Mouse (Mus musculus): Measurements from ENCODE around the gene Plekha5. TPM values are rescaled to one million over a fixed set of nuclear protein-coding genes. Genes with fewer than 3 reads are reported as not detected.
"Not testable (repeated sequence)": the region's sequence is repeated elsewhere in the genome, so short reads cannot be mapped to it uniquely, and the experiment has no call there.

Gene Plekha5
- polyA plus RNA-seq, 1 experiment from 2014 or later: 28.6 TPM

DNA sequence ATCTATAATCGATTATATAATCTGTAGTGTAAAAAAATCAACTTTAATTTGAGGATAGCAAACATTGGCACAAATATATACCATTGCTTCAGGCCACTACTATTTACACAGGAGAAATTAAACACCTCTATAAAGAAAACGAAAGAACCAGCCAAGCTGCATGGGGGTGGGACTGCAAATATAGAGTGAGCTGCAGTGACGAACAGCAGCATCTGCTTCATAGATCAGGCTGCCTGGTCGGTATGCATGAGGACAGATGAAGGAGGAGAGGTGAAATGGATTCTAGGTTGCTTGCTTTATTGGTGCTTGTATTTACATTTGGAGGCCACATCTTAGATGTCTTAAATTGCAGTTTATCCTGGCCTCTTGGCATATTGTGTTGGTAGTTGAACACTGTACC, 66.4 kb downstream of the Plekha5 start:
- Histone ChIP-seq H3K36me3 (ENCODE audit: control insufficient read depth, insufficient read depth, low read length) (no peaks in the 10 kb centered on the region), H3K4me3 (ENCODE audit: low read depth, low read length) (no peak overlapping the region), H3K27me3 (replicated peaks; ENCODE audit: control insufficient read depth, insufficient read depth, low read length) (no peaks in the 10 kb centered on the region), H3K4me2 (no peak overlapping the region), H3K9ac (ENCODE audit: low read depth, low read length) (no peak overlapping the region), H3K27ac (ENCODE audit: low read depth, low read length) (no peak overlapping the region), H3K9me3 (ENCODE audit: control insufficient read depth, low read length) (no peaks in the 10 kb centered on the region), H3K4me1 (replicated peaks; ENCODE audit: control insufficient read depth, insufficient read depth, low read length) (peaks cover 2% of the 10 kb centered on the region; the same call in 1 of the 2 replicates)
- WGBS: 71% methylated on average over 4 of the region's 4 CpGs
- DNase-seq (ENCODE audit: low spot score): no peak
- ATAC-seq (replicated peaks; ENCODE audit: low FRiP score): no peak

DNA sequence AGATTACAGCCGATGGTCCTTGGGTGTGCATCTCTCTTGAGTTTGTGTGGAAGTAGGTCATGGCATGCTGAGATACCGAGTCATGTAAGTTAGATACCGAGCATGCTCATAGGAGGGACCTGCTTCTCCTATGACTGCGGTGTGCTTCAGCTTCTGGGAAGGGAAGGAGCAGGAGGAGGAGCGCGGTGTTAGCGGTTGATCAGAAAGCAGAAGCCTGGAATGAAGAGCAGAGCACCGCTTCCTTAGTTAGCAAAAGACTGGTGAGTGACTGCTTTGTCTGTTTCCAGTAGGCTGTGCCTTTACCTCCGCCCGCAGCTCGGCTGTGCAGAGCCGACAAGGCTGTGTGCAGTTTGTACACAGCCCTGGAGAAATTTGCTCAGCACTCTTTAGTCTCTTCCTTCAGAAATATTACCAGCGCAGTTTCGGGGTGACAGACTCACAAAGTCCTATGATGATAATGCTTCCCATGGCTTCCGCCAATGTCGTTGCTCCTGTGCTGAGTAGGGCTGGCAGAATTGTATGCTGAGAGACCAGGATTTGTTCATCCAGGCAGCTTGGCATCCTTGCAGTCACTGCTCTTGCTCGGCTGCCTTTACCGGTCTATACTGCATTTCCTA, 67.2 kb downstream of the Plekha5 start:
- H3K4me3 ChIP-seq (ENCODE audit: low read depth, low read length): no peak overlapping the region

DNA sequence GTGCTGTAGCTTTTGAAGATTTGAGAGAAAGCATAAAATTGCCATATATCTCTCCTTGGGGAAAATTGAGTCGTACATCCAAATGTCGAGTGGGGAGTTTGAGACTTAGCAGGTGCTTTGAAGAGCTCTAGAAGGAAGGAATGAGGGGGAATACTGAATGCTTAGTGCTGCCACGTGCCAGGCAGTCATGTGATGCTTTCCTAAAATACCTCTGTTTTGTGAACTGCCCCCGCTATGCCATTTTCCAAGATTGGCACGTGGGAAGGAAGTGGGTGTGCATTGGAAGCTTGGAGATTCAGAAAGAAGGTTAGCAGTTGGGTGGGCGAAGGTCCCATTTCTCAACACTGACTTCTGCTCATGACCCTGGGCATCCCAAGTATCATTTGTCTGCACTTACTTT, 68.2 kb downstream of the Plekha5 start:
- Histone ChIP-seq H3K27me3 (replicated peaks; ENCODE audit: control insufficient read depth, insufficient read depth, low read length) (no peaks in the 10 kb centered on the region), H3K9ac (ENCODE audit: low read depth, low read length) (no peak overlapping the region), H3K4me2 (no peak overlapping the region), H3K9me3 (ENCODE audit: control insufficient read depth, low read length) (no peaks in the 10 kb centered on the region), H3K4me1 (replicated peaks; ENCODE audit: control insufficient read depth, insufficient read depth, low read length) (peaks cover 2% of the 10 kb centered on the region; the same call in 1 of the 2 replicates), H3K27ac (ENCODE audit: low read depth, low read length) (no peak overlapping the region), H3K4me3 (ENCODE audit: low read depth, low read length) (no peak overlapping the region), H3K36me3 (ENCODE audit: control insufficient read depth, insufficient read depth, low read length) (no peaks in the 10 kb centered on the region)
- no peak for ATAC-seq (replicated peaks; ENCODE audit: low FRiP score)
- no peak for DNase-seq (ENCODE audit: low spot score)
- WGBS: 79% methylated on average over 6 of the region's 6 CpGs

More for the DNA sequence above, 67.2 kb downstream of the Plekha5 start:
- no peaks in the 10 kb centered on the region for H3K27me3 ChIP-seq (replicated peaks; ENCODE audit: control insufficient read depth, insufficient read depth, low read length)
- H3K4me2 ChIP-seq: no peak overlapping the region
- H3K27ac ChIP-seq (ENCODE audit: low read depth, low read length): no peak overlapping the region
- WGBS: 74% methylated on average over 18 of the region's 18 CpGs
- no peak overlapping the region for H3K9ac ChIP-seq (ENCODE audit: low read depth, low read length)
- peaks cover 2% of the 10 kb centered on the region; the same call in 1 of the 2 replicates for H3K4me1 ChIP-seq (replicated peaks; ENCODE audit: control insufficient read depth, insufficient read depth, low read length)
- H3K9me3 ChIP-seq (ENCODE audit: control insufficient read depth, low read length): no peaks in the 10 kb centered on the region
- no peaks in the 10 kb centered on the region for H3K36me3 ChIP-seq (ENCODE audit: control insufficient read depth, insufficient read depth, low read length)
- DNase-seq (ENCODE audit: low spot score) (no peak), ATAC-seq (replicated peaks; ENCODE audit: low FRiP score) (0 out of 2 replicates have a peak, but pooled peaks have one; percentile 27)

DNA sequence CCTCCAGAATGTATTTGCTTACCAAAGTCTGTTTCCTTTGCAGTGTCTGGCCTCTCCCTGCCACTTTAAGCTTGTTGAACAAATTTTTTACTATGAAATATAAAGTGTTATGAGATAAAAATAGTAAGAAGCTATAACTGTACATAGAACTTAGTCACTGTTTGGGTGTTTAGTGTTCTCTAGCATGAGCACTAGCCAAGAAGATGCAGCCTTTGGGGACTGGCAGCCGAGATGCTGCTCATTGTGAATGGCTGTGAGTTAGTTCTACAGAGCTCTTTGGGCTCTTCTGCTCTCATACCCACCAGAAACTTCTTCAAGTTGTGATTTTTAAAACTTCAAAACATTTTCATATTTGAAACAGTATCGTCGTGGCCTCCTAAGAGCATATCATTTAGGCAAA, 74.2 kb downstream of the Plekha5 start:
- H3K9ac ChIP-seq (ENCODE audit: low read depth, low read length): no peak overlapping the region
- H3K9me3 ChIP-seq (ENCODE audit: control insufficient read depth, low read length): no peaks in the 10 kb centered on the region
- no peaks in the 10 kb centered on the region for H3K4me1 ChIP-seq (replicated peaks; ENCODE audit: control insufficient read depth, insufficient read depth, low read length)
- ATAC-seq (replicated peaks; ENCODE audit: low FRiP score): no peak
- H3K4me2 ChIP-seq: no peak overlapping the region
- no peaks in the 10 kb centered on the region for H3K27me3 ChIP-seq (replicated peaks; ENCODE audit: control insufficient read depth, insufficient read depth, low read length)
- 90% methylated on average over 3 of the region's 3 CpGs for WGBS
- no peak overlapping the region for H3K4me3 ChIP-seq (ENCODE audit: low read depth, low read length)
- H3K36me3 ChIP-seq (ENCODE audit: control insufficient read depth, insufficient read depth, low read length): no peaks in the 10 kb centered on the region
- H3K27ac ChIP-seq (ENCODE audit: low read depth, low read length): no peak overlapping the region
- no peak for DNase-seq (ENCODE audit: low spot score)

DNA sequence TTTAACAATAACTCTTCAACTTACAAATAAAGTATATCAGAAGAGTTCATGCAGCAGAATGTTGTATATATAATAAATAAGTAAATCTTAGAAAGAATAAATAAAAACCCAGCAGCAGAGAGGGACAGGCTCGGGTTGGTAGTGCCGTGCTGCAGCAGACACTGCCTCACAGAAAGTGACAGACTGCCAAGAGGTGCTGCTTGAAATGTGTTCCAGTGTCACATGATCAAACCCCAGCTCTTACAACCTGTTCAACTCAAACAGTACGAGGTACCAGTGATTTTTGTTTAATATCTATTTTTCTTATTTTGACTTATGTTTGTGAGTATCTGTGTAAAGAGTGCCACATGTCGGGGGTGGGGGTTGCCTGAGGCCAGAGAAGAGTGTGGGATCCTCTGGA, 75.1 kb downstream of the Plekha5 start:
- Histone ChIP-seq H3K9me3 (ENCODE audit: control insufficient read depth, low read length) (no peaks in the 10 kb centered on the region), H3K4me2 (no peak overlapping the region), H3K27me3 (replicated peaks; ENCODE audit: control insufficient read depth, insufficient read depth, low read length) (no peaks in the 10 kb centered on the region), H3K4me1 (replicated peaks; ENCODE audit: control insufficient read depth, insufficient read depth, low read length) (no peaks in the 10 kb centered on the region), H3K27ac (ENCODE audit: low read depth, low read length) (no peak overlapping the region), H3K9ac (ENCODE audit: low read depth, low read length) (no peak overlapping the region), H3K36me3 (ENCODE audit: control insufficient read depth, insufficient read depth, low read length) (no peaks in the 10 kb centered on the region), H3K4me3 (ENCODE audit: low read depth, low read length) (no peak overlapping the region)
- DNase-seq (ENCODE audit: low spot score) (no peak), ATAC-seq (replicated peaks; ENCODE audit: low FRiP score) (no peak)
- 79% methylated on average over 4 of the region's 4 CpGs for WGBS

DNA sequence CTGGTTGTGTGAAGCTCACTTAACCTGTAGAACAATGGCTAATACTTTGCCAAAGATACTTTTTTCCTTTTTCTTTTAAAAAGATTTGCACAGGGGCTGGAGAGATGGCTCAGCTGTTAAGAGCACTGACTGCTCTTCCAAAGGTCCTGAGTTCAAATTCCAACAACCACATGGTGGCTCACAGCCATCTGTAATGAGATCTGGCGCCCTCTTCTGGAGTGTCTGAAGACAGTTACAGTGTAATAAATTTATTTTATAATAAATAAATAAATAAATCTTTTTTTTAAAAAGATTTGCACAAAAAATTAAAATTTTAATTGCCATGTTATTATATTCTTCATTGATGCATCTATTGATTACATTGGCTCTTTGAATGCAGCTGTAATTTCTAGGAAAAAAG, 77.0 kb downstream of the Plekha5 start:
- not testable (repeated sequence) for H3K4me3 ChIP-seq (ENCODE audit: low read depth, low read length); H3K9ac ChIP-seq (ENCODE audit: low read depth, low read length); H3K9me3 ChIP-seq (ENCODE audit: control insufficient read depth, low read length); H3K4me1 ChIP-seq (replicated peaks; ENCODE audit: control insufficient read depth, insufficient read depth, low read length); ATAC-seq (replicated peaks; ENCODE audit: low FRiP score); H3K27me3 ChIP-seq (replicated peaks; ENCODE audit: control insufficient read depth, insufficient read depth, low read length); DNase-seq (ENCODE audit: low spot score); H3K4me2 ChIP-seq; H3K27ac ChIP-seq (ENCODE audit: low read depth, low read length); H3K36me3 ChIP-seq (ENCODE audit: control insufficient read depth, insufficient read depth, low read length)
- WGBS: 69% methylated on average over 1 of the region's 1 CpGs

DNA sequence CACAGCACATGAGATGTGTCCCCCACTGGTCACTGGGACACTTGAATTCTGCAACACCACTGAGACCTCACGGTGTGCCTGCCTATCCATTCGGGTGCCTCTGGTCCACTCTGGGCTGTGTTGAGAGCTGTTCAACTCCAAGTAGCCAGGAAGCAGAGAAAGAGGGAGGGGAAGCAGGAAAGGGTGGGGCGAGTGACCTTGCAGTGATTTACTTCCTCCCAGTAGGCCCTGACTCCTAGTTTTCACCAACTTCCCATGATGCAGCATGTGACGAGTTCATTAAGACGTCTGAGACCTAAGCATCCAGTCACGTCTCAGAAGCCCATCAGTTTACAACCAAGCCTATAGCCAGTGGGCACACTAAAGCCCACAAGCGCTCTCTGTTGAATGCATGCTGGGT, 78.0 kb downstream of the Plekha5 start:
- H3K36me3 ChIP-seq (ENCODE audit: control insufficient read depth, insufficient read depth, low read length): no peaks in the 10 kb centered on the region
- no peaks in the 10 kb centered on the region for H3K9me3 ChIP-seq (ENCODE audit: control insufficient read depth, low read length)
- no peak overlapping the region for H3K4me3 ChIP-seq (ENCODE audit: low read depth, low read length)
- no peak overlapping the region for H3K27ac ChIP-seq (ENCODE audit: low read depth, low read length)
- no peaks in the 10 kb centered on the region for H3K27me3 ChIP-seq (replicated peaks; ENCODE audit: control insufficient read depth, insufficient read depth, low read length)
- WGBS: 81% methylated on average over 7 of the region's 7 CpGs
- no peaks in the 10 kb centered on the region for H3K4me1 ChIP-seq (replicated peaks; ENCODE audit: control insufficient read depth, insufficient read depth, low read length)
- H3K9ac ChIP-seq (ENCODE audit: low read depth, low read length): no peak overlapping the region
- DNase-seq (ENCODE audit: low spot score): no peak
- no peak overlapping the region for H3K4me2 ChIP-seq
- ATAC-seq (replicated peaks; ENCODE audit: low FRiP score): no peak

DNA sequence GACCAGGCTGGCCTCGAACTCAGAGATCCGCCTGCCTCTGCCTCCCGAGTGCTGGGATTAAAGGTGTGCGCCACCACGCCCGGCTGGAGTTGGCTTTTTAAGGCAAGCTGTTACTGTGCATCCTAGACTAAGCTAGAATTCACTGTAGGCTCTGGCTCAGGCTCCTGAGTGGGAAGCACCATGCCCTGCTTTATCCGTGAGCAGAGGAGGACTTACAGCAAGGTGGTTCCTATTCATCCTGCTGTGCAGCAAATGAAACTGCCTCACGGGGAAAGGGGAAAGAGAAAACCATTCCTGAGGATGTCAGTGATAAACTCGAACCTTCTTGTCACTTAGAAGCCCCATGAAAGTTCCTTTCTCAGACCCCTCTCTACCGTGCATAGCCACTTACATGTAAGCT, 80.9 kb downstream of the Plekha5 start:
- no peak for ATAC-seq (replicated peaks; ENCODE audit: low FRiP score)
- Histone ChIP-seq H3K36me3 (ENCODE audit: control insufficient read depth, insufficient read depth, low read length) (no peaks in the 10 kb centered on the region), H3K4me2 (no peak overlapping the region), H3K27ac (ENCODE audit: low read depth, low read length) (no peak overlapping the region), H3K4me1 (replicated peaks; ENCODE audit: control insufficient read depth, insufficient read depth, low read length) (peaks cover 9% of the 10 kb centered on the region), H3K9me3 (ENCODE audit: control insufficient read depth, low read length) (no peaks in the 10 kb centered on the region), H3K9ac (ENCODE audit: low read depth, low read length) (no peak overlapping the region), H3K4me3 (ENCODE audit: low read depth, low read length) (no peak overlapping the region), H3K27me3 (replicated peaks; ENCODE audit: control insufficient read depth, insufficient read depth, low read length) (no peaks in the 10 kb centered on the region)
- no peak for DNase-seq (ENCODE audit: low spot score)
- 80% methylated on average over 8 of the region's 10 CpGs for whole genome bisulfite sequencing

DNA sequence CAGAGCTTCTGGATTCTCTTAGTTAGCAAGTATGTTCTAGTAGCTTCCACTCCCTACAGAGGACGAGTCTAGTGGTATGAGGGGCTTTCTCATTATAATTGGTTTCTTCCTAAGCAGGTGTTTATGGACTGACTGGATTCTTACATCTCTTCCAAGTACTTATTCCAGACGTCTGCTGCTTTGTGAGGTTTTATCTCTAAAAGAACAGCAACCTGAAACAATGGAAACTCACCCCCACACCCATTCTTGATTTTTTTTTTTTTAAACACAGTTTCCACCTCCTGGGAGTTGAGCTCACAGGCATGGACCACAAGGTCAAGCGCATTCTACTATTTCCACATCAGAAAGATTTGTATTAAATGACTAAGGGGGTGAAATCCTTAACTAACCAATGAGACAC, 83.8 kb downstream of the Plekha5 start:
- H3K36me3 ChIP-seq (ENCODE audit: control insufficient read depth, insufficient read depth, low read length): no peaks in the 10 kb centered on the region
- no peak for ATAC-seq (replicated peaks; ENCODE audit: low FRiP score)
- H3K4me3 ChIP-seq (ENCODE audit: low read depth, low read length): no peak overlapping the region
- H3K9me3 ChIP-seq (ENCODE audit: control insufficient read depth, low read length): no peaks in the 10 kb centered on the region
- no peak overlapping the region for H3K4me2 ChIP-seq
- no peak overlapping the region for H3K9ac ChIP-seq (ENCODE audit: low read depth, low read length)
- no peak overlapping the region for H3K27ac ChIP-seq (ENCODE audit: low read depth, low read length)
- WGBS: 66% methylated on average over 3 of the region's 3 CpGs
- H3K27me3 ChIP-seq (replicated peaks; ENCODE audit: control insufficient read depth, insufficient read depth, low read length): no peaks in the 10 kb centered on the region
- no peak for DNase-seq (ENCODE audit: low spot score)
- peaks cover 9% of the 10 kb centered on the region for H3K4me1 ChIP-seq (replicated peaks; ENCODE audit: control insufficient read depth, insufficient read depth, low read length)

All from liver, embryonic 11.5 days (tissue).